Mouse (Mus musculus): ENCODE measurements around the gene Foxn3. TPM values are rescaled to one million over a fixed set of nuclear protein-coding genes. Genes with fewer than 3 reads are reported as not detected.

The Foxn3 gene
- polyA plus RNA-seq, 1 experiment from 2014 or later: 41.9 TPM

DNA sequence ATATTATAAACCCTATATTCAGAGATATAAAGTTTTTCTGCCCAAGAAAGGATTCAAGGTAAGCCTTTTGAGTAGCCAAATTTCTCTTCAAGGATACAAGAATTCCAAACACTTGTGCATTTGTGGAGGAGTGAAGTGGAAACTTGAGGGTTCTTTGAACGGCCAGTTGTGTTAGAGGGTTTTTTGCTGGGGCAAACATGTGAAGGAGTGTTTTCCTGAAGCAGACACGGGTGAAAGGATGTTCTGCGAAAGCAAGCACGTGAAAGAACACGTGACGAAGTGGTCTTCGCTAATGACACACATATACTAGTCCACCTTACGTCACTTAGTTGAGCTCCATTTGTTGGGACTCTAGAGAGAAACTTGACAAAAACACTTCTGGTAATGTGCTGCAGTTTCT, 162.5 kb downstream of the Foxn3 start:
- Histone ChIP-seq H3K27ac (ENCODE audit: low read depth, low read length) (no peak overlapping the region), H3K9ac (ENCODE audit: low read depth, low read length) (no peak overlapping the region), H3K4me2 (replicated peaks; ENCODE audit: low read depth) (no peak overlapping the region), H3K4me1 (replicated peaks; ENCODE audit: control insufficient read depth, insufficient read depth, low read length) (no peaks in the 10 kb centered on the region), H3K27me3 (replicated peaks; ENCODE audit: control insufficient read depth, insufficient read depth, low read length) (no peaks in the 10 kb centered on the region), H3K9me3 (ENCODE audit: control insufficient read depth) (no peaks in the 10 kb centered on the region), H3K4me3 (ENCODE audit: low read depth, low read length) (no peak overlapping the region), H3K36me3 (ENCODE audit: control insufficient read depth, insufficient read depth) (no peaks in the 10 kb centered on the region)
- WGBS: 96% methylated on average over 8 of the region's 8 CpGs
- ATAC-seq: no peak
- TF ChIP-seq CTCF (IDR thresholded peaks at IDR 0.05; ENCODE audit: low read depth): no peak

DNA sequence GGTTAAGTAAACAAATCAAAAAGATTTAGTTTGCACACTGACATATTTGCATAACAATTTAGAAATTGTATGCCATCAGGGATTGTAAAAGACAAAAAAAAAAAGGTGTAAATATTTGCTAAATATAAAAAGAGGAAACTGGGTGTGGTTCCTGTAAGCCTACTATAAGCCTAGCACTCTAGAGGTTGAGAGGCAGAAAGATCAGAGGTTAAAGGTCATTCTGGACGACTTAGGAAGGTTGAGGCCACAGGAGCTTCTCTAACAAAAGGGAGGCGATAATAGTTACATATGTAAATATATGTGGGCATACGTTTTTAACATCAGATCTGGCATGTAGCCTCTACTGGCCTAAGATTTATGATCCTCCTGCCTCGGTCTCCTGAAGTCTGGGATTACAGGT, 163.8 kb downstream of the Foxn3 start:
- H3K9ac ChIP-seq (ENCODE audit: low read depth, low read length): no peak overlapping the region
- no peaks in the 10 kb centered on the region for H3K9me3 ChIP-seq (ENCODE audit: control insufficient read depth)
- H3K36me3 ChIP-seq (ENCODE audit: control insufficient read depth, insufficient read depth): no peaks in the 10 kb centered on the region
- no peaks in the 10 kb centered on the region for H3K4me1 ChIP-seq (replicated peaks; ENCODE audit: control insufficient read depth, insufficient read depth, low read length)
- H3K27ac ChIP-seq (ENCODE audit: low read depth, low read length): no peak overlapping the region
- H3K27me3 ChIP-seq (replicated peaks; ENCODE audit: control insufficient read depth, insufficient read depth, low read length): no peaks in the 10 kb centered on the region
- no peak overlapping the region for H3K4me3 ChIP-seq (ENCODE audit: low read depth, low read length)
- 48% methylated on average over 4 of the region's 4 CpGs for WGBS
- H3K4me2 ChIP-seq (replicated peaks; ENCODE audit: low read depth): no peak overlapping the region
- no peak for TF ChIP-seq CTCF (IDR thresholded peaks at IDR 0.05; ENCODE audit: low read depth)
- ATAC-seq: no peak

DNA sequence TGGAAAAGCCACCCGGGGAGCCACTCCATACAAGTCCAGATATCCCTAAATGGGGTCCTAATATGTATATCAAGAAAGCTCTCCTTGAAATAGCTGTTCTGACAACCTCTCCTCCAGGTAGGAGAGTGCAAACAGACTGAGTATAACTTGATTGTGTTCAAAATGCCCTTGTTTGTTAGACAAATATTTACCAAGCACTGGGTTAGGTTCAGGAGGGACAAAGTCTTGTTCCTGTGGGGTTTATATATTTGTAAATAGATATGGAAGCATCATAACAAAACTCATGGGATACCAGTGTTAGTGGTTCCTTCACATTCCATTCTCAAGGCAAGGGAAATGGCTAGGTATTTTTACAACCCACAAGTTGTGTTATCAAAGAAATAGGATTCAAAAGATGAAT, 166.9 kb downstream of the Foxn3 start:
- no peak overlapping the region for H3K27ac ChIP-seq (ENCODE audit: low read depth, low read length)
- WGBS: 74% methylated on average over 1 of the region's 1 CpGs
- H3K36me3 ChIP-seq (ENCODE audit: control insufficient read depth, insufficient read depth): no peaks in the 10 kb centered on the region
- H3K4me3 ChIP-seq (ENCODE audit: low read depth, low read length): no peak overlapping the region
- 0 out of 2 replicates have a peak, but pooled peaks cover 3% of the 10 kb centered on the region for H3K4me1 ChIP-seq (replicated peaks; ENCODE audit: control insufficient read depth, insufficient read depth, low read length)
- H3K9ac ChIP-seq (ENCODE audit: low read depth, low read length): no peak overlapping the region
- no peak overlapping the region for H3K4me2 ChIP-seq (replicated peaks; ENCODE audit: low read depth)
- TF ChIP-seq CTCF (IDR thresholded peaks at IDR 0.05; ENCODE audit: low read depth): no peak
- H3K27me3 ChIP-seq (replicated peaks; ENCODE audit: control insufficient read depth, insufficient read depth, low read length): no peaks in the 10 kb centered on the region
- ATAC-seq: no peak
- H3K9me3 ChIP-seq (ENCODE audit: control insufficient read depth): no peaks in the 10 kb centered on the region

DNA sequence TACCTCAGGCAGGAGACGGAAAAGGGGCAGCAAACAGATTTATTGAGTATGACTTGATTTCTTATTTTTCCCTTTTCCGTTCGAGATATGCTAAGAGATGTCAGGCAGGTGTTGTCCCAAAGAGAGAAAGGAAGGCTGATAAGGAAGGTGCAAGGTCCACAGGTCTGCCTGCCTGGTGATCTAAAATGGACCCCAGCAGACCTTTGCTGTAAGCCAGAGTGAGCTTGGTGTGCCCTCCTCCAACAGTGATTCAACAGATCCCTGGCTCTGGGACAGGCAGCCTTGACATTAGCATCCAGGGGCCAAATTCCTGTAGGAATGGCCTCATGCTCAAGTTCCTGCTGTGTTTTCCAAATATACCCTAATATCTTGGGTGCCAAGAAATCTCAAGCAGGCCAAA, 168.3 kb downstream of the Foxn3 start:
- no peak for ATAC-seq
- WGBS: 28% methylated on average over 3 of the region's 3 CpGs
- H3K9me3 ChIP-seq (ENCODE audit: control insufficient read depth): no peaks in the 10 kb centered on the region
- H3K4me2 ChIP-seq (replicated peaks; ENCODE audit: low read depth): no peak overlapping the region
- H3K27ac ChIP-seq (ENCODE audit: low read depth, low read length): no peak overlapping the region
- no peaks in the 10 kb centered on the region for H3K27me3 ChIP-seq (replicated peaks; ENCODE audit: control insufficient read depth, insufficient read depth, low read length)
- no peak overlapping the region for H3K9ac ChIP-seq (ENCODE audit: low read depth, low read length)
- H3K36me3 ChIP-seq (ENCODE audit: control insufficient read depth, insufficient read depth): no peaks in the 10 kb centered on the region
- TF ChIP-seq CTCF (IDR thresholded peaks at IDR 0.05; ENCODE audit: low read depth): no peak
- no peak overlapping the region for H3K4me3 ChIP-seq (ENCODE audit: low read depth, low read length)
- peaks cover 3% of the 10 kb centered on the region; the same call in 1 of the 2 replicates for H3K4me1 ChIP-seq (replicated peaks; ENCODE audit: control insufficient read depth, insufficient read depth, low read length)

DNA sequence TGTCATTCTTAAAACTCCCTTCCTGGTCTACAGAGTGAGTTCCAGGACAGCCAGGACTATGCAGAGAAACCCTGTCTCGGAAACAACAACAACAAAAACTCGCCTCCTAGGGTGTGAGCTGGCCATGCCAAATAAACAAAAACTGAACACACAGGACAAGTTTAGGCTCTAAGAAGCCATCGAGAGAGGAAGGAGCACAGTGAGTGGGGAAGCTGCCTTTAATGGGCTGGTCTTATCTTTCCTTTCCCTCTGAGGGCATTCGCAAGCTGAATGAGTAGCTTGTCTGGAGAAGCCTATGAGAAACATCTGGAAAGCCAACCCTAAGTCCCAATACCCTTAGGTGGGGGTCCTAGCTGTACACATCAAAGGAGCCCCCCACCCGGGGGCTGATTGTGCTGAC, 168.7 kb downstream of the Foxn3 start:
- Histone ChIP-seq H3K4me1 (replicated peaks; ENCODE audit: control insufficient read depth, insufficient read depth, low read length) (peaks cover 3% of the 10 kb centered on the region; the same call in 1 of the 2 replicates), H3K36me3 (ENCODE audit: control insufficient read depth, insufficient read depth) (no peaks in the 10 kb centered on the region), H3K9me3 (ENCODE audit: control insufficient read depth) (no peaks in the 10 kb centered on the region), H3K4me2 (replicated peaks; ENCODE audit: low read depth) (no peak overlapping the region), H3K9ac (ENCODE audit: low read depth, low read length) (peak overlapping the region; percentile 0; the same call in 1 of the 2 replicates), H3K27me3 (replicated peaks; ENCODE audit: control insufficient read depth, insufficient read depth, low read length) (no peaks in the 10 kb centered on the region), H3K4me3 (ENCODE audit: low read depth, low read length) (no peak overlapping the region), H3K27ac (ENCODE audit: low read depth, low read length) (peak overlapping the region; percentile 50; the same call in 1 of the 2 replicates)
- 47% methylated on average over 5 of the region's 5 CpGs for WGBS
- no peak for ATAC-seq
- no peak for TF ChIP-seq CTCF (IDR thresholded peaks at IDR 0.05; ENCODE audit: low read depth)

DNA sequence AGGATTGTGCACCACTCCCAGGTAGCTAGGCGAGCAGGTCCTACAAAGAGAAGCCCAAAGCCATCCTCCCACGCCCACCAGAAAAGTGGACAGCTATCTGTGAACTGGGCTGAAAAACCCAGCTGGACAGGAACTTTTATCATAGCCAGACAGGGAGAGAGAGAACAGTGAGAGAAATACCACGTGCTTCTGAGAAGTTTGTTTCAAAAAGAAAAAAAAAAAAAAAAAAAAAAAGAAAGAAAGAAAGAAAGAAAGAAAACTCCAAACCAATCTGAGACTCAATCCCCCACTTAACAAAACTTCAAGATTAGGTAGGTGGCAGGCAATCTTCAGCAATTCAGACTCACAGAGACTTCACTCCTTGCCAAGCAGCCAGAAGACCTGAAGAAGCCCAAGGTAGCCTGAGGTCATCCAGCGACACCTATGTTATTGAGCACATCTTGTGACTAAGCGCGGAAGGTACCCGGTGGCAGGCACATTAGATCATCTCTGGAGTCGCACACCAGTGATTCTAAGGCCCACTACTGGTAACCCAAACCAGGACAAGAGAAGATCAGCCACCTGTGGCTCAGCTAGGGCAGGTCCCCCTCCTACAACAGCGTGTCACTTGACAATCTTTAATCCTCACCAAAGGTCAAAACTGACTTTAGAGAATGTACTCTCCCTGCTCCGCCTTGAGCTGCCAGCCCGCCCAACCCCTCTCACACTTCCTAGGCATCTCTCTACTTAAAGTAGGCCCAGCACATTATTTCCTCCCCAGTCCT, 169.3 kb downstream of the Foxn3 start:
- WGBS: 37% methylated on average over 11 of the region's 11 CpGs
- ATAC-seq: no peak
- no peaks in the 10 kb centered on the region for H3K27me3 ChIP-seq (replicated peaks; ENCODE audit: control insufficient read depth, insufficient read depth, low read length)

More for the DNA sequence above, 169.3 kb downstream of the Foxn3 start:
- Histone ChIP-seq H3K4me1 (replicated peaks; ENCODE audit: control insufficient read depth, insufficient read depth, low read length) (peaks cover 3% of the 10 kb centered on the region; the same call in 1 of the 2 replicates), H3K9me3 (ENCODE audit: control insufficient read depth) (no peaks in the 10 kb centered on the region), H3K4me2 (replicated peaks; ENCODE audit: low read depth) (peak overlapping the region; percentile 92), H3K4me3 (ENCODE audit: low read depth, low read length) (peak overlapping the region; percentile 95), H3K9ac (ENCODE audit: low read depth, low read length) (peak overlapping the region; percentile 86), H3K36me3 (ENCODE audit: control insufficient read depth, insufficient read depth) (no peaks in the 10 kb centered on the region), H3K27ac (ENCODE audit: low read depth, low read length) (peak overlapping the region; percentile 96)
- no peak for TF ChIP-seq CTCF (IDR thresholded peaks at IDR 0.05; ENCODE audit: low read depth)

All from intestine, postnatal 0 days (tissue).